Mouse (Mus musculus) brain, embryonic 14.5 days (tissue): ENCODE results near the gene Olfr1084. TPM values are rescaled to one million over a fixed set of nuclear protein-coding genes. Genes with fewer than 3 reads are reported as not detected.
"Not testable (repeated sequence)": the region's sequence is repeated elsewhere in the genome, so short reads cannot be mapped to it uniquely, and the experiment has no call there.

Experiments
- DNase-seq: peaks from one replicate; pipeline ENCODE4 v3.0.0-alpha.2; 2011; ENCODE audit warnings: low read depth
- CTCF ChIP-seq: fragments of 200-500 bp; IDR thresholded peaks from 2 replicates; pipeline ENCODE4 v1.5.1; 2012; ENCODE audit warnings: inconsistent platforms, mild to moderate bottlenecking, moderate library complexity, borderline replicate concordance; ENCODE audit not compliant: insufficient read depth, insufficient read length; ENCODE audit errors: extremely low read depth
- POLR2A ChIP-seq: fragments of 200-500 bp; IDR thresholded peaks from 2 replicates; pipeline ENCODE4 v1.6.1; 2012; ENCODE audit warnings: mild to moderate bottlenecking, inconsistent platforms, borderline replicate concordance; ENCODE audit not compliant: poor library complexity, insufficient read depth, insufficient read length, severe bottlenecking; ENCODE audit errors: extremely low read depth
- polyA plus RNA-seq: library from polyadenylated mRNA; depleted of rRNA; stranded (reverse); fragments of >200 nt; gene quantifications from 2 replicates; pipeline ENCODE4 v1.2.3, GENCODE M21; 2012; rRNA removed

The Olfr1084 gene
- polyA plus RNA-seq = not detected in 2 replicates

DNA sequence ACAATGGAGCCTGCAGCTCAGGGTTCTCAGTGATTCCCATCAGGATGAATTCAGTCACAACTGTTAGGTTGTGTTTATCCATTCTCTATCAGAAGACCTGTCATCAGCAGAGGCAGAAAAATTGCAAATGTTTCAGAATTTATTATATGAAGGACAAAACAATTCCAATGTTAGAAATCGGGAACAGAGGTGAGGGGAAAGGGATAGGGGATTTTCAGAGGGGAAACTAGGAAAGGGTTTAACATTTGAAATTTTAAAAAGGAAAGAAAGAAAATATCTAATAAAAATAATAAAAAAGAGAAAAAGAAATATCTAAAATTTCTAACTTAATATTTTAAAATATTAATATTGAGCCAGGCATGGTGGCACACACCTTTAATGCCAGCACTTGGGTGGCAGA is at the start of gene Olfr1084:
Gene Olfr1084 (minus strand): TSS at position 101 of the 400 bp plus-strand sequence.
- DNase-seq = not testable (repeated sequence)

DNA sequence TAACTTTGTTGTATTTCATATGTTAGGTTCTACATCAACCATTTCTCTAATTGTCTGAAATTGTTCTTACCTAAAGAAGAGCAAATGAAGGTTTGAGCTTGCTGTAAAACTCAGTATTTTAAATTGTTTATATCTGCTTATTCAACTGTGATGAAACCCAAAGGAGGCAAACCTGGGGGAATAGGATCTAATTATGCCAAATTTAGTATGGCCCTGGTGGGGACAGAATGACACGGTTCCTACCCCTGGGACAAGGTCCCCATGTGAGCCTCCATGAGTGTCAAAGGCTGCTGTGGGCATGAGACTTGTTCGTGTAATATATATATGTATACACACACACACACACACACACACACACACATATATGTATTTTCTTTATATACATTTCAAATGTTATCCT is 40.5 kb upstream of the Olfr1084 start, which contains the start of gene Olfr1086:
Gene Olfr1086 (minus strand): TSS at position 101 of the 400 bp plus-strand sequence.
- no peak for DNase-seq
- TF ChIP-seq CTCF (no peak), POLR2A (no peak)

DNA sequence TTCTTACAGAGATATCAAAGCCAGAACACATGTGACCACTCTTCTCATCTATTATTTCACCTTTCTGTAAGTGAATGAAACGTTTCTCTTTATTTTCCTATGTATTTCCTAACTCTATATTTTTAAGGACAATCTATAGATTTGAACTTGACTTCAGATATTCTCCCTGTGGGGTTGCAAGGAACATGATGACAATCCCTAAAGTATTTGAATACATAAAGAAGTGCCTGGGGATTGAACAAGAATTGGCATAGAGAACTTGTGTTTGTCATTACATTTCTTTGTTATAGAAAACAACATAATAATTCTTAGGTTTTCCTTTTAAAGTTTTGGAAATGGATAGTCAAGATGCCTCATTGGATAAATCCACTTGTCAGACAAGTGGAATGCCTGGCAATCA is 22.4 kb upstream of the Olfr1084 start, which contains the start of gene Olfr1085:
Gene Olfr1085 (minus strand): TSS at position 101 of the 400 bp plus-strand sequence.
- no peak for DNase-seq
- TF ChIP-seq POLR2A (no peak), CTCF (no peak)

DNA sequence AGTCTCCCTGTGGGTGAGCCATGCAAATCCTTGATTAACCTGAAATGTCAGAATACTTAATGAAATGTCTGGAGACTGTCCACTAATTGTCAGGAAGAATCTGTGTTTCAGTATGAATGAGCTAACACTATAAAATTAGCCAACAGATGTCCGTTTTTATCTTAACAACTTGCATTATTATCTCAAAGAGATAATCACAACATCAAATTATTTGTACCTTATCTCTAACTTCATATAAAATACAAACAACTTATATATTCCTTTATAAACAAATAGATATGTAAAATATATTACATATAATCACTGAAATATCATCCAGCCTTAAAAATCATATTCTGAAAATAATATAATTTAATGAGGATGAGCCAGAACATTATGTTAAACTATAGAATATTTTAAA is 40.7 kb downstream of the Olfr1084 start, which contains the start of gene Olfr1082:
Gene Olfr1082 (minus strand): TSS at position 101 of the 400 bp plus-strand sequence.
- DNase-seq = not testable (repeated sequence)

Other genes starting within 250 kb of the Olfr1084 start
- not detected in 2 replicates for gene Olfr1061, start 225.7 kb downstream of the Olfr1084 start, polyA plus RNA-seq
- gene Olfr1062, start 213.0 kb downstream of the Olfr1084 start, polyA plus RNA-seq = not detected in 2 replicates
- gene Olfr1065, start 189.1 kb downstream of the Olfr1084 start, polyA plus RNA-seq = not detected in 2 replicates
- gene Olfr1066, start 183.5 kb downstream of the Olfr1084 start, polyA plus RNA-seq = not detected in 2 replicates
- gene Olfr228, start 152.3 kb downstream of the Olfr1084 start, polyA plus RNA-seq = not detected in 2 replicates
- gene Olfr1076, start 131.3 kb downstream of the Olfr1084 start, polyA plus RNA-seq = not detected in 2 replicates
- gene Olfr1079, start 97.2 kb downstream of the Olfr1084 start, polyA plus RNA-seq = not detected in 2 replicates
- not detected in 2 replicates for gene Olfr1080, start 81.5 kb downstream of the Olfr1084 start, polyA plus RNA-seq
- gene Olfr1082, start 40.8 kb downstream of the Olfr1084 start, polyA plus RNA-seq = not detected in 2 replicates
- not detected in 2 replicates for gene Olfr1085, start 22.3 kb upstream of the Olfr1084 start, polyA plus RNA-seq
- not detected in 2 replicates for gene Olfr1086, start 40.4 kb upstream of the Olfr1084 start, polyA plus RNA-seq
- not detected in 2 replicates for gene Olfr1087, start 58.7 kb upstream of the Olfr1084 start, polyA plus RNA-seq
- not detected in 2 replicates for gene Olfr1089, start 94.0 kb upstream of the Olfr1084 start, polyA plus RNA-seq
- not detected in 2 replicates for gene Olfr1090, start 119.3 kb upstream of the Olfr1084 start, polyA plus RNA-seq
- gene Olfr1093, start 142.8 kb upstream of the Olfr1084 start, polyA plus RNA-seq = not detected in 2 replicates
- not detected in 2 replicates for gene Olfr141, start 170.3 kb upstream of the Olfr1084 start, polyA plus RNA-seq
- not detected in 2 replicates for gene Olfr1094, start 184.9 kb upstream of the Olfr1084 start, polyA plus RNA-seq
- not detected in 2 replicates for gene Olfr1095, start 212.0 kb upstream of the Olfr1084 start, polyA plus RNA-seq
- gene Gm13723, start 235.1 kb upstream of the Olfr1084 start, polyA plus RNA-seq = not detected in 2 replicates